Mouse (Mus musculus): ENCODE measurements around the gene Ice2.

DNA sequence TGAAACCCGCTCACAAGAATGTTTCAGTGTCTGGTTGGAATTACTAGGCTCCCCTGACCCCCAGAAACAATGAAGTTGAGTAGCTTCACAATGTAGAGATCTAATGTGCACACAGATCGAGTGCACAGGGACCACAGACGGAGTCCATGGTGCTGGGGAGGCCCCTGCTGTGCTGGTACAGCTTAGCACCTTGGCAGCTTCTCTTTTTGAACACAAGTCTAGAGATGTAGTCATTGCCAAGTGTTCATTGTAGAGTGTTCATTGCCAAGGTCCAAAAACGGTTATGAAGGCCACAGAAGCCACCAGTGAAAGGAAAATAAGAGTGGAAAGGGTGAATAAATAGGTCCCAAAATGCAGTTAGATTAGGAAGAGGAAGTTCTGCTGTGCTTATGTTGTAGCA is 7.1 kb upstream of the Ice2 start:
- TF ChIP-seq CTCF (IDR thresholded peaks at IDR 0.05) (no peak), EP300 (IDR thresholded peaks at IDR 0.05; ENCODE audit: insufficient read depth, low read depth, low read length) (no peak)
